12 mouse cellular contexts compared by ENCODE assay signal in the genomic region with DNA sequence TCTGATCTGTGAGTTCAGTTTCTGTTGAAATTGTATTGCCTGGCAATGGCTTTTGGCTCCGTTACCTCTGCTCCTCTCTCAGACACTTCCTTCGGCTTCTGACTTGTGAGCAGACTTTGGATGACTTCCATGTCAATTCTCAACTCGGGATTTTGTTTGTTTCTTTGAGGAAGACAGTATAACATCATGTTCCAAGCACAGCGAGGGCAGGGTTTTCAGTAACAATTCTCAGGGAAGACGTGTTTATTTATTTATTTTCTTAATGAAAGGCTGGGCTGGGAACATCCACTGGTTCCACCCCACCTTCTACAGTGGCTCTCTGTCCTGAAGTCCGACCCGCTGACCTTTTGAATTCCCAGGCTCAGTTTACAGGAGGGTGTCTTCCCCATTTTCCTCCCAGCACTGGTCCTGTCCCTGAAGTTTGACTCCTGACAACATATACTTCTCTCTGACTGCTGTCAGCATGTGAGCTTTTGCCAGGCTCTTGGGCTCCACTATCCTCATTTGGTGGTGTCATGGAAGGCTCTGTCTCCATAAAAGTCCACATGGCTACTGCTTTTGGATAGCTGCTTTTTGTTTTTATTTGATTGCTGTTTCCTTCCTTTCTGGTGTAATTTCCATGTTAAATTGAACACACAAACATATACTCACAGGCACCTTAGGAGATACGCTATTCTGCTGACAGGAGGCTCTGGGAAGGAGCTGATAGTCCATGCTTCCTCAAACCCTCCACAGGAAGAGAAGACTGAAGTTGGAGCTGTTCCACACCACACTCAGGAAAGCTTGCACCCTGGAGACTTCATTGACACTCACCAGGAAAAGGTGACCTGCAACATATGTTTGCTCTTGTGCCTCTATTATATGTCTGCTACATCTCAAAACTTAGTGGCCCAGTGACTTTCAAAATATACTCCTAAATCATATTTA.
DNase-seq lines count a peak whose midpoint lies in the region; ATAC-seq and TF ChIP-seq lines count a peak whose summit lies in the region.
"Had no signal": no experiment of that assay in that cellular context is flagged by ENCODE, and none has a peak within 500 bp of the region (broad histone marks: within the 10 kb centered on the region; RNA-seq: fewer than 3 reads in every experiment).

No protein-coding gene starts in this region.

- TF ChIP-seq EP300 in heart, adult 2 months (IDR thresholded peaks at IDR 0.05; ENCODE audit: insufficient read depth, low read depth, low read length) = no peak
- TF ChIP-seq EP300 in lung, postnatal 0 days (IDR thresholded peaks at IDR 0.05) = peak; percentile 93

- TF ChIP-seq POLR2A in heart, adult 2 months (IDR thresholded peaks at IDR 0.05; ENCODE audit: insufficient read depth, low read depth, low read length) = no peak

- H3K36me3 ChIP-seq in heart, adult 2 months (ENCODE audit: control insufficient read depth, insufficient read depth, low read length) = no peaks in the 10 kb centered on the region
- no peaks in the 10 kb centered on the region for H3K36me3 ChIP-seq in heart, embryonic 11.5 days (ENCODE audit: control insufficient read depth, insufficient read depth, low read length)
- H3K36me3 ChIP-seq in lung, postnatal 0 days (ENCODE audit: insufficient read depth, low read length) = no peaks in the 10 kb centered on the region
- H3K36me3 ChIP-seq: forebrain, embryonic 10.5 days; midbrain, embryonic 10.5 days had no signal

- no peaks in the 10 kb centered on the region for H3K79me2 ChIP-seq in heart, adult 2 months (replicated peaks; ENCODE audit: control insufficient read depth, insufficient read depth, low read length)

- intact Hi-C loops in heart, adult 2 months (cut with DNase I) = loop anchor here (10.0 kb wide), 3 partner anchors 334 to 624 kb away; partner anchors contain the start of gene Igfbp3
- intact Hi-C loops in heart, postnatal 10 days (cut with DNase I) = no loop called here

- peak; percentile 13 to 63 for DNase-seq in adrenal gland, adult (ENCODE audit: inconsistent age in 2 of 2, low spot score in 1 of 2)
- DNase-seq in adrenal gland, postnatal 4 days (ENCODE audit: low spot score in 2 of 2) = no peak
- DNase-seq in heart, adult 2 months = peak; percentile 41 to 52
- DNase-seq in heart, postnatal 10 days = peak; percentile 15 to 22
- peak; percentile 84 for DNase-seq in lung, postnatal 0 days (ENCODE audit: low spot score)
- DNase-seq in embryo, embryonic 10.5 days (ENCODE audit: low spot score) = no peak
- no peak for DNase-seq in right cerebral cortex, postnatal 4 days

- no peaks in the 10 kb centered on the region for H3K9me3 ChIP-seq in heart, embryonic 11.5 days (replicated peaks; ENCODE audit: control insufficient read depth, low read length)
- no peaks in the 10 kb centered on the region for H3K9me3 ChIP-seq in lung, postnatal 0 days (ENCODE audit: low read length)
- H3K9me3 ChIP-seq: forebrain, embryonic 10.5 days; midbrain, embryonic 10.5 days had no signal

- no peaks in the 10 kb centered on the region for H3K27me3 ChIP-seq in heart, adult 2 months (ENCODE audit: control insufficient read depth, insufficient read depth, low read length)
- H3K27me3 ChIP-seq in heart, embryonic 11.5 days (ENCODE audit: control insufficient read depth, insufficient read depth, low read length) = no peaks in the 10 kb centered on the region
- H3K27me3 ChIP-seq in lung, postnatal 0 days (replicated peaks; ENCODE audit: insufficient read depth, low read length) = no peaks in the 10 kb centered on the region

- ATAC-seq in heart, embryonic 11.5 days (replicated peaks; ENCODE audit: insufficient number of reproducible peaks, low FRiP score, low TSS enrichment) = no peak
- peak; percentile 80 for ATAC-seq in lung, postnatal 0 days

- H3K4me1 ChIP-seq in heart, adult 2 months (ENCODE audit: control insufficient read depth, insufficient read depth, low read length) = peaks cover 4% of the 10 kb centered on the region
- H3K4me1 ChIP-seq in heart, embryonic 11.5 days (ENCODE audit: control insufficient read depth, insufficient read depth, low read length) = no peaks in the 10 kb centered on the region
- peaks cover 4% of the 10 kb centered on the region; the same call in 1 of the 2 replicates for H3K4me1 ChIP-seq in lung, postnatal 0 days (ENCODE audit: insufficient read depth, low read depth, low read length)
- H3K4me1 ChIP-seq: forebrain, embryonic 10.5 days; midbrain, embryonic 10.5 days had no signal

- no peak overlapping the region for H3K4me3 ChIP-seq in heart, adult 2 months
- no peak overlapping the region for H3K4me3 ChIP-seq in heart, embryonic 11.5 days (ENCODE audit: low read depth, low read length)
- no peak overlapping the region for H3K4me3 ChIP-seq in lung, postnatal 0 days (ENCODE audit: low read depth, low read length)
- H3K4me3 ChIP-seq: forebrain, embryonic 10.5 days; midbrain, embryonic 10.5 days had no signal

- no peak overlapping the region for H3K4me2 ChIP-seq in heart, embryonic 11.5 days
- H3K4me2 ChIP-seq in lung, postnatal 0 days (replicated peaks; ENCODE audit: low read depth, low read length) = no peak overlapping the region
- H3K4me2 ChIP-seq: liver, embryonic 11.5 days had no signal

- H3K9ac ChIP-seq in heart, adult 2 months (ENCODE audit: low read depth, low read length) = no peak overlapping the region
- H3K9ac ChIP-seq in heart, embryonic 11.5 days (ENCODE audit: low read depth, low read length) = no peak overlapping the region
- H3K9ac ChIP-seq in lung, postnatal 0 days (replicated peaks; ENCODE audit: low read depth) = no peak overlapping the region

- H3K27ac ChIP-seq in heart, adult 2 months = peak overlapping the region; percentile 77
- no peak overlapping the region for H3K27ac ChIP-seq in heart, embryonic 11.5 days (ENCODE audit: low read depth, low read length)
- peak overlapping the region; percentile 72 for H3K27ac ChIP-seq in lung, postnatal 0 days (ENCODE audit: low read length)
- H3K27ac ChIP-seq: forebrain, embryonic 10.5 days; kidney, postnatal 0 days; midbrain, embryonic 10.5 days had no signal

- no peak for TF ChIP-seq CTCF in heart, adult 2 months (IDR thresholded peaks at IDR 0.05)
- TF ChIP-seq CTCF in lung, postnatal 0 days (IDR thresholded peaks at IDR 0.05) = no peak

- WGBS in heart, adult 2 months = 29% methylated on average over 8 of the region's 8 CpGs
- WGBS in heart, embryonic 11.5 days (ENCODE audit: insufficient replicate concordance) = 49% methylated on average over 8 of the region's 8 CpGs
- 36% methylated on average over 8 of the region's 8 CpGs for WGBS in lung, postnatal 0 days

Comparison
In these comparisons a context has a peak if more than half of its experiments do, and no peak if none do; other contexts are left out.
1. DNase-seq: peak in adrenal gland, adult (2 of 2), heart, adult 2 months (2 of 2), heart, postnatal 10 days (2 of 2) and lung, postnatal 0 days (single experiment); none in adrenal gland, postnatal 4 days (0 of 2), embryo, embryonic 10.5 days (single experiment) and right cerebral cortex, postnatal 4 days (single experiment).